Mouse (Mus musculus): ENCODE measurements around the gene Zfp651.

The Zfp651 gene

DNA sequence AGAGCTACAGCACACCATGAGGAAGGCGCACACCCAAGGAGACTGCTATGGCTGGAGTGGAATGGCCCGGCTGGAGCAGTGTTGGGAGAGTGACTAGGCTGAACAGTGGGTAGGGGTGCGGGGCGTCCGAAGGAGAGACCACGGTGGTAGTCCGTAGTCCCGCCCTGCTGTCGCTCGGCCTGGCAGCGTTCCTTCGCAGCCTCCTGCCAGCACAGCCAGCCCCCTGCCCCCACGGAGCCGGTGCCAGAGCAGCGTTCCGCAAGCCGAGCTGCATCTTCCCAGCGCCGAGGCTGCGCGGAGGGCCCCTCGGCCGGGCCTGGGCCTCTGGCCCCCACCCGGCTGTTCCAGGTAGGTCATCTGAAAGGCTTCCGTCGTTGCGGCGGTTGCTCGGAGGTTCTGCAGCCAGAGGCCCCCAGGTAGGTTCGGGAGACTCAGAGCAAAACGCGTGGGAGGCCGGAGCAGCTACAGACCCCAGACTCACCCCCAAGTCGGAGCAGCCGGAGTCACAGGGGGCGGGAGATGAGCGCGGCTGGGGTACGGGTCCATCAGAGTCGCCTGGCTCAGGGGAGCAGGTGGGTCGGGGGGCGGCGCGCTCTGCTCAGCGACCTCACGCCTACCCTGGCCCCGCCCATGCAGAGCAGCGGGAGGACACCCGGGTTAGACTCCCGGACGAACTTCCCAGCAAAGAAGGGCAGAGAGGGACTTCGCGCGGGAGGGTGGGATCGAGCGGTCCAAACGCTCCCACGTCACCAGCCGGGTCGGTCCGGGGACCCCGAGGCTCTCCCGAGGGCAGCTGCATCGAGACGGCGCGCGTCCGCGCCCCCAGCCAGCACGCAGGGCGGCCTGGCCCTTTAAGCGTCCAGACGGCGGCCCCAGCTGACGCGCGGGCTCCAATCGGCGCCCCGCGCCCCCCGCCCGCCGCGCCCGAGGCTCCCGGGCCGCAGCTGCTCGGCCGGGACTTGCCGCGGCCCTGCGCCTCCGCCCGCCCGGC lies at the start of gene Zfp651:
Gene Zfp651, plus strand, starts transcription at position 240 of the 991 bp plus-strand sequence.
- DNase-seq (ENCODE audit: low read depth, low spot score) = peak; percentile 30

GRCm38 (mm10) chr9:121709898-121710583 lies 49.1 kb upstream of the Zfp651 start, which contains the start of gene Ss18l2:
Gene Ss18l2 (plus strand): TSS chr9:121710329.
- DNase-seq (ENCODE audit: low read depth, low spot score) = peak; percentile 100

GRCm38 (mm10) chr9:121710584-121710975 lies 48.5 kb upstream of the Zfp651 start:
- peak; percentile 57 for DNase-seq (ENCODE audit: low read depth, low spot score)

GRCm38 (mm10) chr9:121717048-121717447 lies 42.1 kb upstream of the Zfp651 start:
- no peak for DNase-seq (ENCODE audit: low read depth, low spot score)

GRCm38 (mm10) chr9:121718070-121718705 lies 40.9 kb upstream of the Zfp651 start:
- peak; percentile 70 for DNase-seq (ENCODE audit: low read depth, low spot score)

- DNase-seq (ENCODE audit: low read depth, low spot score) = peak; percentile 99
Measured at GRCm38 (mm10) chr9:121718792-121719318, 40.3 kb upstream of the Zfp651 start, which contains the start of gene Nktr. Gene Nktr (plus strand): TSS chr9:121719169.

DNA sequence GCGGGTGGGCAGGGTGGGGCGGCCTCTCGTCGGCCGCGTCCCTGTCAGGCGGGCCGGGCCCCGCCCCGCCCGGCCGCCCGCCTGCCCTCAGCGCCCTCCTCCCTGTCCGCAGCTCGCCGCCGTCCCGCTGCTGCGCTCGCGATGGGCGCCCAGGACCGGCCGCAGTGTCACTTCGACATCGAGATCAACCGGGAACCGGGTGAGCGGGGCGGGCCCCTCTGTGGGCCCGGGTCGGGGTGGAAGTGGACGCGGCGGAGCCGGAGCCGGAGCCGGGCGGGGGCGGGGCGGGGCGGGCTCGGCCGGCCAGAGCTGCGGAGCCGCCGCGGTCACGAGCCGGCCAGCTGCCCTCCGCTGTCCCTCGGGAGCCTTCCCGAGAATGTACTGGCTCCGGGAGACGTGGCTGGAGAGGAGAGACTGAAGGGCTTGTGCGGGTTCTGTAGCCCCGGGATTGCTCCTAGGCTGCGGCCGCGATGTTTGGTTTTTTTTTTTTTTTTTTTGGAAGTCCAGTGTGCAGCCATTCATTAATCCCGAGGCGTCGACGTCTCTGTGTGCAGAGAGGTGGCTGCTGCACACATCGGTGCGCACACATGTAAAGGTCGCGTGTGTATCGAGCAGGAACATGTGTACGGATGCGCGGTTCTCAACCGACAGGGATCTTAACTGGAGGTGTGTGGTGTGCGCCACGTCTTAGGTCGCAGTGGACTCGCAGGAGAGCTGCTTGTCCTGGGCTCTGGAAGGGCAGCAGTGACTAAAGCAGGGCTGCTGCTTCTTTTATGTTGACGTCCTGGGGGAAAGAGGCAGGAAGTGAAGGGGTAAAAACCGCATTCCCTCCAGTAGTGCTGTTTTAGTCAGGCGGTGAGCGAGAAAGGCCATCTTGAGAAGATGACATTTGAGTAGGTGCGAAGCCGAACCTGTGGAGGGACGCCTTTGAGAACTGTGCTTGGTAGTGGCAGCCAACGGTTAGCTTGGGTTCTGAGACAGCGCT lies 39.5 kb upstream of the Zfp651 start:
- peak; percentile 76 for DNase-seq (ENCODE audit: low read depth, low spot score)

DNA sequence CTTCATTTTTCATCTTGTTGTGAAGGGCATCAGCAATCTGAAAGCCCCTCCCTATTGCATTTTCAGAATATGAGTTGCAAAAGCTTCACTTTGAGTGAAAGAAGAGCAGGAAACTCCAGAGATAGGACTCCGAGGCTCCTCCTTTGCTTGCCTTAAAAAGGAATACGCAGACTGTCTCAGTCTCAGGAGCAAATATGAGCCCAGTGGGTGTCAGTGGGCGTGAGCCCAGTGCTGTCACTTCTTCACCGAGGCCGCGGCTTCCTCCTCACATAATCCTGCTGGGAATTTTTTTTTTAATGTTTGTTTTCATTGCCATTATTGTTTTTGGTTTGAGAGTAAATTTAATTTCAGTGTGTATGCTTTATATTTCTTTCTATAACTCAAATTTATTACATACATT lies 18.6 kb upstream of the Zfp651 start:
- DNase-seq (ENCODE audit: low read depth, low spot score) = no peak

GRCm38 (mm10) chr9:121741168-121741567 lies 18.0 kb upstream of the Zfp651 start:
- DNase-seq (ENCODE audit: low read depth, low spot score) = peak; percentile 51

DNA sequence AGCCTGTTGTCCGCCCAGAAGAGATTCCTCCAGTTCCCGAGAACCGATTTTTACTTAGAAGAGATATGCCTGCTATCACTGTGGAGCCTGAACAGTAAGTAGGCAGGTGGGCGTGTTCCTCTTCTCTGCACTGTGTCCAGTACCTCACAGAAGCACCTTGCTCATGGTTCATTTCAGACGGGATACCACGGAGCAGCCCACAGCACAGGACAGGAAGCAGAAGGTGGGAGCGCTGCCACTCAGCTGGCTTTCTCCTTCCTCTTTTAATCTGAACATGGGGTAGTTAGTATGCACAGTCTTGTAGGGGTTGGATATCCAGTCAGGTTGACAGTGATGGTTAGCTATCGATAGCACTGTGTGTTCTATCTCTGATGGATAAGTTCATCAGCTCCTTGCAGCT lies 15.1 kb upstream of the Zfp651 start:
- no peak for DNase-seq (ENCODE audit: low read depth, low spot score)

GRCm38 (mm10) chr9:121752774-121753173 lies 6.4 kb upstream of the Zfp651 start:
- DNase-seq (ENCODE audit: low read depth, low spot score) = no peak

DNA sequence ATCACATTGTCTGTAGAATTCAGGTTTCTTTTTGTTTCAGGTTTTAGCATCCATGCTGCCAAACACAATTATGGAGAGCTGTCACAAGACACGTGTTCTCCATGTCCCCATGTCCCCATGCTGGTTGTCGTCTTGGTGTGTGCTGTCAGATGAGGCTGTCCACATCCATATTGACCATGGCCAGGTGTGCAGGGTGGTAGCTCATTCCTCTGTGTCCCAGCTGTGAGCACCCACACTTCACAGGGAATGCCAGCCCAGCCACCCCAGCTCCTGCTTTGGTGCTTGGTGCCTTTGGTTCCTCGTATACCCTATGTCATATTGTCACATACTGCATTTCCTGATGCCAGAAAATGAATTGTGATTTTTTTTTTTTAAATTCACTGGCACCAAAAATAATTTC lies 4.5 kb upstream of the Zfp651 start:
- no peak for DNase-seq (ENCODE audit: low read depth, low spot score)

- DNase-seq (ENCODE audit: low read depth, low spot score) = no peak
Measured at GRCm38 (mm10) chr9:121756785-121757184, 2.3 kb upstream of the Zfp651 start.

DNA sequence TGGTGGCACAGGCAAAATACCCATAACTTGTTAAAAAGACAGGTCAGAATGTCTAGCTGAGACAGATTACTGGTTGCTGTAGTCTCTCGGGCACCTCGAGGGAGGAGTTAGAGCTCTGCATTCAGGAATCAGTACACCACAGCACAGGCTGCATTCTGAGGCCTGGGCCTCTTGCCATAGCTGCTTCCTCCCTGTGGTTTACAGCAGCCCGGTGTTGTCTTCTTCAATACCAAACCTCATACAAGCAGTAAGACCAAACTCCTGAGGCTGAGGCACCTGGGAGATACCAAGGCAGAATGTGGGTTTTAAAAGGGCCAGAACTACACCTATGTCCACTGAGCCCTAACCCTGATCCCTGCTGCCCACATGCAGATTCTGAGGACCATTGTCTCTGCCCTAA lies 1.7 kb upstream of the Zfp651 start:
- peak; percentile 54 for DNase-seq (ENCODE audit: low read depth, low spot score)

DNA sequence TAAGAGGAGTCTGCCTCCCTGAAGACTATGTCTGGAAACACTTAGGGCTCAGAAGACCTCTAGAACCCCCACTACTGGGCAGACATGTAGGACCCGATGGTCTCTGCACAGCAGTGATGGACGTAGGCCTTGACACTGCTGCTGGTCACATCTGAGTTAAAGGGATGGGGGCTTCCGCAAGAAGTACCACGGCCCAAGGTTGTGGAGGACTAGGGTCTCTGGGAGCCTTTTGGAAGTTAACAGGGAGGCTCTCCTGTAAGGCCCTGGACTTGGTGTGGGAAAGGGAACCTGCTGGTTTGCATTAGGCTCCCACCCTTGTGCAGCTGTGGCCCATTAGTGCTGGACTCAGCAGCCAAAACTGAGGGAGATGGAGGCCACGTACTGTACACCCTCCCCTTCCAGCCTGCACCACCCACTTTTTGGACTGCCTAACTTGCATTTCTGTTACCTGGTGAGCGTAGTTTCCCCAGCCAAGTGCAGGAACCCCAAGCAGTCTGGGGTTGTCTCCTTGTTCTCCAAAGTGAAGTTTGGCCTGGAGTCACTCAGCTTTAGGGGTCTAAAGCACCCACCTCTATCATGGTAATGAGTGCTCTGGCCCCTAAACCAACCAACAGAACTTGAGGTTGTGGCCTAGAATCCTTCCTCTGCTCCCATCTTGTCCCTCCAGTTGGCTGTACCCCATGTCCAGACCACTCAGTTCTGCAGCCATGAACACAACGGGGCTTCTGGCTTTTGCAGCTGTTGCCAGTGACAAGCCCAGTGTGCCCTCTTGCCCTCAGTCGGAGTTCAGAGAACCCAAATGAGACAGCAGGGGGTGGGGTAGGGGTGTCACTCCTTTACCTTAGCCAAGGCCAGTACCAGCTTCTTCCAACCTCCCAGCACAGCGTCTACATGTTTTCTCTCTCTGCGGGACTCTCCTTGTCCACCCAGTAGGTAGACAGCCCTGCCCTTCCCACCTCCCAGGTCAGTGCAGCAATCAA lies 1.0 kb upstream of the Zfp651 start:
- DNase-seq (ENCODE audit: low read depth, low spot score) = no peak

GRCm38 (mm10) chr9:121760271-121761090 lies 1.4 kb downstream of the Zfp651 start:
- no peak for DNase-seq (ENCODE audit: low read depth, low spot score)

DNA sequence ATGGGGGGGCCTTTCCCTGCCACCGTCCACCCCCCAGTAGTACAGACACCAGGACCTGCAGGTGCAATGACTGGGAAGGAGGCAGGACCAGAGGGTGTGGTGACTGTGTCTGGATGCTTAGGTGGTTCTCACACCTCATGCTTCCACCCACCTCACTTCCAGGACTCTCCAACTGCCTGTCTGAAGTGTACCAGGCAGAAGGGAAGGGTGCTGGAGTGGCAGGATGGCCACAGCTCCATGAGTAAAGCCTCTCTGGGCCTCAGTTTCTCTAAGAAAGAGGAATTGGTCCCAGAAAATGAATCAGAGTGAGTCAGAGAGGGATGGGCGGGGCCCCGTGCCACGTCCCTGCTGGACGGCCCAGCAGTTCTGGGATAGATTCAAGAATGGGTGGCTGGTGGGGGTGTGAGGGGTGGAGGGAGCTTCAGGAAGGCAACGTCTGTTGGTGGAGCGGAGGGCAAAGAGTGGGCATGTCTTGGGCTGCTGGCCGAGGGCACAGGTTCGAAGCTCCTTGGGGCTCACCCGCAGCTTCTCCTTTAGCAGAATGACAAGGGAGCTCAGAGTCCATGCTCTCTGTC lies 2.0 kb downstream of the Zfp651 start:
- DNase-seq (ENCODE audit: low read depth, low spot score) = no peak

GRCm38 (mm10) chr9:121761787-121762186 lies 2.7 kb downstream of the Zfp651 start:
- no peak for DNase-seq (ENCODE audit: low read depth, low spot score)
